Mouse (Mus musculus) adrenal gland, postnatal 14 days (tissue): ENCODE results near the gene Gm20388. TPM values are rescaled to one million over a fixed set of nuclear protein-coding genes. Genes with fewer than 3 reads are reported as not detected.
"Not testable (repeated sequence)": the region's sequence is repeated elsewhere in the genome, so short reads cannot be mapped to it uniquely, and the experiment has no call there.

ENCODE experiments used
- DNase-seq: peaks from one replicate; pipeline ENCODE4 v3.0.0; 2021; ENCODE audit warnings: mixed read lengths
- total RNA-seq: library from RNA; stranded (reverse); gene quantifications from 2 replicates; pipeline ENCODE4 v1.2.3, GENCODE M21; 2021

The Gm20388 gene
- total RNA-seq, 1 experiment from 2014 or later, result 17.6 TPM

DNA sequence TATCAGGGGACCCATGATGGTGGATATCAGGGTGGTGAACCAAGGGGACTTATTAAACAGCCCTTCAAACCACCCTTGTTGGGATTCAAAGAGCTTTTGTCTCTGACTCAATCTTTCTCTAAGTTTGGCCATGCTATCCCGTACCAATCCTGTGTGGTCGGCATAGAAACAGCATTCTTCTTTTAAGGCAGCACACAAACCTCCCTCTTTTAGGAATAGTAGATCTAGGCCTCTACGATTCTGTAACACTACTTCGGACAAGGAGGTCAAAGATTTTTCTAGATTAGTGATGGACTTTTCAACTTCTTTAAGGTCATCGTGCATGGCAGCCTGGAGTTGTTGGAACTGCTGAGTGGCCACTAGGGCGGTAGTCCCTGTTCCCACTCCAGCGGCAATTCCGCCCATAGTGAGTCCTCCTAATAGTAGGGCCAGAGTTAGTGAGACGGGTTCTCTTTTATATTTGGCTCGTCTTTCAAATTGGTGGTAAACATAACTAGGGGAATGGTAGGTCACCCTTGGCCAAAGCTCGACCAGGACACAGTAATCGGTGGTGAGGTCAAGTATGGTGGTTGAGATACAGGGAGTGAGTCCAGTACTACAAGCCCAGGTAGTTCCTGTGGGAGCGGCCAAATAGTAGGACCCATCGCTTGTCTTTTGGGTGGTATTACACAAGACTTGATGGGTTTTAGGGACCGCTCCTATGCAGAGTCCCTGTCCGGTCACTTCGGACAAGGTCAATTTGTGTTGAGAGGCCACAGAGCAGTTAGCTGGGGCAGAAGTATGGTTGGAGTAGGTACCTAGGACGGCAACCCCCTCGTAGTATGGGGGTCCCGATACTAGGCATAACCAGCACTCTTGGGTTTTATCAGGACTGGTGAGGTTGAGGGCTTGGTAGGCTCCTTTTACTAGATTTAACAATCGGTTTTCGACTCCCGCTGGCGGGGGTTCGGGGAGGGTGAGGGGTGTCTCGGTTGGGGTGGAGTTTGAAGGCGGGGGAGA lies 3516.2 kb downstream of the Gm20388 start:
- no peak for DNase-seq

GRCm38 (mm10) chr8:123427639-123428275 lies 3517.1 kb downstream of the Gm20388 start:
- no peak for DNase-seq

DNA sequence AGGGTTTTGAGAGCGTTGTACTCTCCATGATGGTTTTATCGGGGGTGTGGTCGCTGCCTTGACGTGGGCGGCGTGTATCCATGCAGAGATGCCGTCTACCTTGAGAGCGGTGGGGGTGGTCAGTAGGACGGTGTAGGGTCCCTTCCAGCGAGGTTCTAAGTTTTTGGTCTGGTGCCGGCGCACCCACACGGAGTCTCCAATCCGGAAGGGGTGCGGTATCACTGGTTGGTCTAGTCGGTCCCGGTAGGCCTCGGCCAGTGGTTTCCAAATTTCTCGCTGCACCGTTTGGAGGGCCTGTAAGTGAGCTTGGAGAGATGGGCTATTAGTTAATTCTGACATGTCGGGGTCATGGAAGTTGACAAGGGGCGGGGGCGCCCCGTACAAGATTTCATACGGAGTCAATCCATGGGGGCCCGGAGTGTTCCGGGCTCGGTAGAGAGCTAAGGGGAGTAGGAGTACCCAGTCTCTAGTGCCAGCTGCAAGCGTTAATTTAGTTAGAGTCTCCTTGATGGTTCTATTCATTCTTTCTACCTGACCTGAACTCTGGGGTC lies 3517.8 kb downstream of the Gm20388 start:
- no peak for DNase-seq

DNA sequence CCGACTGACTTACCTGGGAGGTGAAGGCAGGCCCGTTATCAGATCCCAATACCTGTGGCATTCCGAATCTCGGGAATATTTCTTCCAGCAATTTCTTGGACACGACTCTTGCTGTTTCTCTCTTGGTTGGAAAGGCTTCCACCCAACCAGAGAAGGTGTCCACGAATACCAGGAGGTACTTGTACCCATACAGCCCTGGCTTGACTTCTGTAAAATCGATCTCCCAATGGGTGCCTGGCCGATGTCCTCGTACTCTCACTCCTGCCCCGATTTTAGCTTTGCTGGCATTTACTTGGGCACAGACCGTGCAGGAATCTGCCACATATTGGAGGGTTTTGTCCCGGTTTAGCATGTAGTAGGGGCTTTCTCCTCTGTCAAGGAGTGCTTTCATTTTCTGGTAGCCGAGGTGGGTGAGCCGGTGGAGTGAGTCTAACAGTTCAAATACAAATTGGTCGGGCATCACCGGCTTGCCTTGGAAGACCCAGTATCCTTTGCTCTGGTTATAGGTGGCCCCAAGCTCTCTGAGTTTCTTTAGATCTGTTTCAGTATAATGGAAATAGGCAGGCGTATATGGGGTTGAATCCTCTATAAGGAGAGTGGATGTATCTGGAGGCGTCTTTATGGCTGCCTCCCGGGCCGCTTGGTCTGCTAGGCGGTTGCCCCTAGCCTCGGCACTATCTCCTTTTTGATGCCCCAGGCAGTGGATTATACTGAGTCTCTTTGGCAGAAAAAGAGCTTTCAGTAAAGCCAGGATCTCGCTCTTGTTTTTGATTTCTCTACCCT lies 3518.5 kb downstream of the Gm20388 start:
- no peak for DNase-seq

- DNase-seq, result not testable (repeated sequence)
These were observed 3519.0 kb downstream of the Gm20388 start for GRCm38 (mm10) chr8:123429722-123430013.

DNA sequence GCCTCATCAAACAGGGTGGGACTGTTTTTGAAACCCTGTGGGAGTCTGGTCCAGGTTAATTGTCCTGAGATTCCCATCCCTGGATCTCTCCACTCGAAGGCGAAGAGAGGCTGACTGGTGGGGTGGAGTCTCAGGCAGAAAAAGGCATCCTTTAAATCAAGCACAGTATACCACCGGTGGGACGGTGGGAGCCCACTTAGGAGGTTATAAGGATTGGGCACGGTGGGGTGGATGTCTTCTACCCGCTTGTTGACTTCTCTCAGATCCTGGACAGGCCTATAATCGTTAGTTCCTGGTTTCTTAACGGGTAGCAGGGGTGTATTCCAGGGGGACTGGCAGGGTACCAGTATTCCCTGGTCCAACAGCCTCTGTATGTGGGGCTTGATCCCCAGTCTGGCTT lies 3520.3 kb downstream of the Gm20388 start:
- not testable (repeated sequence) for DNase-seq

GRCm38 (mm10) chr8:123431616-123432365 lies 3521.2 kb downstream of the Gm20388 start:
- no peak for DNase-seq

DNA sequence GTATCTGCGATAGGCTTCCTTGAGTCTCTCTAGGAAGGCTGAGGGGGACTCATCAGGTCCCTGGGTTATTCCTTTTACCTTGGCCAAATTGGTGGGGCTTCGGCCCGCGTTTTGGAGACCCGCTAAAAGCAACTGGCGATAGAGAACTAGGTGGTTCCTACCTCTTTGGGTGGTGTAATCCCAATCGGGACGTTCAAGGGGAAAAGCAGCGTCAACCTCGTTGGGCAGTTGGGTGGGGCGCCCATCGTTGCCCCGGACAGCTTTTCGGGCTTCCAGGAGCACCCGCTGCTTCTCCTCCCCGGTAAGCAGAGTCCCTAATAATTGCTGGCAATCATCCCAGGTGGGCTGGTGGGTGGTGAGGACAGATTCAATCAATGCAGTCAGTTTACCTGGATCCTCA lies 3521.7 kb downstream of the Gm20388 start:
- no peak for DNase-seq

- not testable (repeated sequence) for DNase-seq
These were observed 3522.8 kb downstream of the Gm20388 start for GRCm38 (mm10) chr8:123433241-123433974.

GRCm38 (mm10) chr8:123441788-123442187 lies 3531.1 kb downstream of the Gm20388 start:
- DNase-seq, result no peak

DNA sequence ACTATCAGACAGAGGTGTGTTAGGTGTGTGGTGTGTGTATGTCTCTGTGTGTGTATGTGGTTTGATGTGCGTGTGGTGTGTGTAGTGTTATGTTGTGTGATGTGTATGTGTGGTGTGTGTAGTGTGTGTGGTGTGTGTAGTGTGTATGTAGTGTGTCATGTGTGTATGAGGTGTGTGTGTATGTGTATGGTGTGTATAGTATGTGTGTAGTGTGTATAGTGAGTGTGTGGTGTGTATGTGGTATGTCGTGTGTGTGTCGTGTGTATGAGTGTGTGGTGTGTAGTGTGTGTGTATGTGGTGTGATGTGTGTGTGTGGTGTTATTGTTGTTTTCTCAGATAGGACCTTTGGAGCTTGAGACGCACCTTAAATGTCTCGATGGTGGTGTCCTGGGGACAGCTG lies 3531.7 kb downstream of the Gm20388 start:
- DNase-seq, result no peak

GRCm38 (mm10) chr8:123442871-123443575 lies 3532.4 kb downstream of the Gm20388 start:
- peak; percentile 97 for DNase-seq

GRCm38 (mm10) chr8:123443576-123443921 lies 3532.9 kb downstream of the Gm20388 start:
- DNase-seq, result no peak

DNA sequence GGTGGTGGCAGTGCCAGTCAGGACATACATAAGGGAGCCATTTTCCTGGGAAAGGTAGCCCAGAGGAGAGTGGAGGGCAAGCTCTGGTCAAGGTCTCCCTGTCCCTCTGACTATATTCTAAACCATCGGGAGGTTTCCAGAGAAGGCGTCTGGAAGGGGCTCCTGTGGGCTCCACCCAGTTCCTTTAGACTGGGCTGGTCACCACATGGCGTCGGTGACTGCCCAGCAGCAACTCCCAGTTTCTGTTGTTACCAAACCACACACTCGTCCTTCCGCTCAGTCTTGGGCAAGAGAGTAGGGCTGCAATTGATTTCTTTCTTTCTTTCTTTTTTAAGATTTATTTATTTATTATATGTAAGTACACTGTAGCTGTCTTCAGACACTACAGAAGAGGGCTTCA lies 3533.5 kb downstream of the Gm20388 start:
- DNase-seq, result no peak

DNA sequence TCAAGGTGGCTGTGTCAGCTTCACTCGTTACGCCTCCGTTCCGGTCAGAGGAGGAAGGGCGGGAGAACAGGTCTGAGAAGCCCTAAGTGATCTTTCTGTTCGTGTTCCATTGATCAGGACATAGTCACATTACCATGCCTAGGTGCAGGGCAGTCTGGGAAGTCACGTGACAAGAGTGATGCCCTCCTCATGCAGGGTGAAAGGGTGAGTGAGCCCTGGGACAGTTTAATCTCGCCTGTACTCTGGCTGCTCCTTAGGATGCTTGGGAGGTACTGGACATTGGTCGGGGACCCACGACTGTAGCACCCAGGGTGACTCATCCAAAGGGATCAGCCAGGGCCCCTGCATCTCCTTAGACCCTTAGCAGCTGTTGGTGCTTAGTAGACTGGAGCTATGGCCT lies 3535.3 kb downstream of the Gm20388 start:
- no peak for DNase-seq

- no peak for DNase-seq
These were observed 3536.2 kb downstream of the Gm20388 start for GRCm38 (mm10) chr8:123446799-123447198.

- DNase-seq, result no peak
These were observed 3540.1 kb downstream of the Gm20388 start for GRCm38 (mm10) chr8:123450783-123451182.

GRCm38 (mm10) chr8:123451747-123452146 lies 3541.1 kb downstream of the Gm20388 start:
- not testable (repeated sequence) for DNase-seq

- DNase-seq, result no peak
These were observed 3541.5 kb downstream of the Gm20388 start for GRCm38 (mm10) chr8:123452149-123452548.

GRCm38 (mm10) chr8:123453291-123453690 lies 3542.7 kb downstream of the Gm20388 start:
- DNase-seq, result no peak
